Mouse (Mus musculus) C2C12 (cell line): ENCODE results near the gene Rbms3. TPM values are rescaled to one million over a fixed set of nuclear protein-coding genes. Genes with fewer than 3 reads are reported as not detected.

Experiments
- H3K27me3 ChIP-seq: one replicate; pipeline ENCODE4 v1.6.1; 2011; ENCODE audit not compliant: control insufficient read depth, insufficient read depth, insufficient read length
- H3K36me3 ChIP-seq: one replicate; pipeline ENCODE4 v1.6.1; 2011; ENCODE audit not compliant: control insufficient read depth, insufficient read depth
- H3K4me3 ChIP-seq: one replicate; pipeline ENCODE4 v1.5.1; 2011; ENCODE audit warnings: mild to moderate bottlenecking, control low read depth; ENCODE audit not compliant: poor library complexity, insufficient read depth, severe bottlenecking
- H3K79me2 ChIP-seq: one replicate; pipeline ENCODE4 v1.6.1; 2011; ENCODE audit not compliant: control insufficient read depth, insufficient read depth
- H3K79me3 ChIP-seq: one replicate; pipeline ENCODE4 v1.6.1; 2011; ENCODE audit warnings: low read depth, control low read depth
- H3ac ChIP-seq: one replicate; pipeline ENCODE3; 2011; ENCODE audit warnings: low read depth; ENCODE audit not compliant: control insufficient read depth, insufficient read length
- CEBPB ChIP-seq: IDR thresholded peaks from one replicate; pipeline ENCODE4 v1.6.1; 2011; ENCODE audit warnings: low read depth, mild to moderate bottlenecking, control low read depth, moderate library complexity
- CTCF ChIP-seq: IDR thresholded peaks from one replicate; pipeline ENCODE4 v1.5.1; 2011; ENCODE audit not compliant: control insufficient read depth, insufficient read depth, insufficient read length
- FOSL1 ChIP-seq: IDR thresholded peaks from one replicate; pipeline ENCODE4 v1.8.0; 2011; ENCODE audit warnings: mild to moderate bottlenecking, low read length; ENCODE audit not compliant: poor library complexity, insufficient read depth, severe bottlenecking
- MAX ChIP-seq: IDR thresholded peaks from one replicate; pipeline ENCODE4 v1.6.1; 2011; ENCODE audit warnings: mild to moderate bottlenecking, control low read depth
- MYOD1 ChIP-seq: IDR thresholded peaks from one replicate; pipeline ENCODE4 v1.6.1; 2011; ENCODE audit warnings: low read depth; ENCODE audit not compliant: control insufficient read depth, insufficient read length
- MYOG ChIP-seq: IDR thresholded peaks from one replicate; pipeline ENCODE4 v1.6.1; 2011; ENCODE audit not compliant: control insufficient read depth, insufficient read length; ENCODE audit errors: extremely low read depth
- USF1 ChIP-seq: IDR thresholded peaks from one replicate; pipeline ENCODE4 v1.6.1; 2011; ENCODE audit warnings: low read depth, mild to moderate bottlenecking, control low read depth, moderate library complexity
- polyA plus RNA-seq: library from polyadenylated mRNA; unstranded; fragments of >200 nt; fragmentation: generic; extraction: Trizol; gene quantifications from one replicate; pipeline ENCODE4 v1.2.1, GENCODE M21; 2012; ENCODE audit warnings: missing spikeins

Gene Rbms3
- polyA plus RNA-seq, 1 experiment, result 2.7 TPM

DNA sequence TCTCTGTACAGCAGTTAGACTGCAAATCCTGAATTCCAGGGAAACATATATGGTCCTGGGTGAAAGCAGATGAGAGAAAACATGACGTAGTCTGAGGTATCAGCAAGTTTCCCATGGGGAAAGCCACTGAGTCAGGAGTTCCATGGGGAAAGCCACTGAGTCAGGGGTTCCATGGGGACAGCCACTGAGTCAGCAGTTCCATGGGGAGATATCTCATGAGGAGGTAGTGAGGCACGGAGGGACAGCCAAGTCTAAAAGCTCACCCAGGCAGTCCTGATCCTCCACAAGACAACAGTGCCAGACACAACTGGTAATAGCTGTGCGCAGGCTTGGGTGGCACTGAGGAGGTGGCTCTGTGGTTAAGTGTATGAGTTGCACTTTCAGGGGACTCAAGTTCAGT, 682.9 kb downstream of the Rbms3 start:
- TF ChIP-seq USF1, result no peak
- TF ChIP-seq FOSL1, result no peak
- no peak for TF ChIP-seq CTCF
- no peak for TF ChIP-seq CEBPB
- no peak for TF ChIP-seq MYOG
- no peak for TF ChIP-seq MYOD1
- TF ChIP-seq MAX, result no peak
- H3K79me2 ChIP-seq, result no peaks in the 10 kb centered on the region

GRCm38 (mm10) chr9:116945689-116946088, 684.0 kb downstream of the Rbms3 start:
- no peak overlapping the region for H3K4me3 ChIP-seq
- no peaks in the 10 kb centered on the region for H3K79me3 ChIP-seq
- H3K27me3 ChIP-seq, result no peaks in the 10 kb centered on the region
- H3ac ChIP-seq, result no peak overlapping the region
- H3K79me2 ChIP-seq, result no peaks in the 10 kb centered on the region
- no peaks in the 10 kb centered on the region for H3K36me3 ChIP-seq
- TF ChIP-seq CEBPB (no peak), FOSL1 (no peak), CTCF (no peak), MYOD1 (no peak), USF1 (no peak), MAX (no peak), MYOG (no peak)

More for the DNA sequence above, 682.9 kb downstream of the Rbms3 start:
- H3K4me3 ChIP-seq, result no peak overlapping the region
- no peaks in the 10 kb centered on the region for H3K36me3 ChIP-seq
- H3ac ChIP-seq, result no peak overlapping the region
- H3K27me3 ChIP-seq, result no peaks in the 10 kb centered on the region
- no peaks in the 10 kb centered on the region for H3K79me3 ChIP-seq

DNA sequence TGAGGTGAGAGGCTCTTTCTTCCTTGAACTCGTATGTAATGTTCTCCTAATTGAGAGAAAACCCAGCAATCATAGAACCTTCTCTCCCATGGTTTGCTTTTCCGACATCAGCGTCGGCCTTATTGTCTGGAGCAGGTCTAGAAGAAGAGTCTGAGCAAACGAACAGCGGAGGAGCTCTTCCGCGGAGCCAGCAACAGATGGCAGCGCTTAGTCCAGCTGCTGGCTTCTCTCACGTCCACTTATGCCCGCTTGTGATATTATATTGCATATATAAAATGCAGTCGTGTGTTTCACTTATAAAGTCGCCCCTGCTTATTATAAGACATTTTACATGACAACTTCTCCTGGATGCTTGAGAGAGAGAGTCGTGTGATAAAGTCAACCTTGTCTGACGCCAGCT, 685.8 kb downstream of the Rbms3 start:
- Histone ChIP-seq H3K36me3 (no peaks in the 10 kb centered on the region), H3K79me3 (no peaks in the 10 kb centered on the region), H3K4me3 (no peak overlapping the region), H3ac (no peak overlapping the region), H3K79me2 (no peaks in the 10 kb centered on the region), H3K27me3 (no peaks in the 10 kb centered on the region)
- TF ChIP-seq MYOD1 (no peak), USF1 (no peak), CTCF (no peak), MAX (no peak), FOSL1 (no peak), MYOG (no peak), CEBPB (no peak)

- no peaks in the 10 kb centered on the region for H3K79me2 ChIP-seq
- H3K27me3 ChIP-seq, result no peaks in the 10 kb centered on the region
- no peak overlapping the region for H3K4me3 ChIP-seq
- no peaks in the 10 kb centered on the region for H3K36me3 ChIP-seq
- TF ChIP-seq CEBPB (no peak), USF1 (no peak), CTCF (no peak), MYOD1 (no peak), MYOG (no peak), MAX (no peak), FOSL1 (no peak)
- no peak overlapping the region for H3ac ChIP-seq
- H3K79me3 ChIP-seq, result no peaks in the 10 kb centered on the region
These were observed 688.6 kb downstream of the Rbms3 start for GRCm38 (mm10) chr9:116941116-116941515.

GRCm38 (mm10) chr9:116940693-116941092, 689.0 kb downstream of the Rbms3 start:
- H3K36me3 ChIP-seq, result no peaks in the 10 kb centered on the region
- no peak for TF ChIP-seq MYOD1
- TF ChIP-seq CTCF, result no peak
- no peak for TF ChIP-seq USF1
- no peak for TF ChIP-seq CEBPB
- no peak for TF ChIP-seq MYOG
- no peak for TF ChIP-seq MAX
- TF ChIP-seq FOSL1, result no peak
- no peaks in the 10 kb centered on the region for H3K79me3 ChIP-seq
- no peak overlapping the region for H3K4me3 ChIP-seq
- H3K79me2 ChIP-seq, result no peaks in the 10 kb centered on the region
- H3ac ChIP-seq, result no peak overlapping the region
- no peaks in the 10 kb centered on the region for H3K27me3 ChIP-seq

DNA sequence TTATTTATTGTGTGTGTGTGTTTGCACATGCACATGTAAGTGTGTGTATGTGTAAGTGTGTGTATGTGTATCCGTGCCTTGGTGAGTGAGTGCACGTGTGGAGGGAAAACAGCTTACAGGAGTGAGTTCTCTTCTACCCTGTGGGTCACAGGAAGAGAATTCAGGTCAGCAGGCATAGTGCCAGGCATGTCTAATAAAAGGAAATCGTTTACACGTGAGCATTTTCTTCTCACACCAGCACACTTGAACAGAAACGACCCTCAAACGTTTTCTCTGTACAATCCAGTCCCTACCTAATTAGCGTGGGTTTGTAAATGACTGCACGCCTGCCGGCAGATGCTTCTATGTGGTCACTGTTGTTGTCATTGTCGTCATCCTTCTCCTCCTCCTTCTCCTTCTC, 701.4 kb downstream of the Rbms3 start:
- Histone ChIP-seq H3K79me2 (no peaks in the 10 kb centered on the region), H3K4me3 (no peak overlapping the region), H3ac (no peak overlapping the region), H3K27me3 (no peaks in the 10 kb centered on the region), H3K36me3 (no peaks in the 10 kb centered on the region), H3K79me3 (no peaks in the 10 kb centered on the region)
- no peak for TF ChIP-seq FOSL1
- no peak for TF ChIP-seq CEBPB
- TF ChIP-seq MAX, result no peak
- no peak for TF ChIP-seq MYOD1
- no peak for TF ChIP-seq USF1
- TF ChIP-seq MYOG, result no peak
- no peak for TF ChIP-seq CTCF
